13 mouse cellular contexts compared by ENCODE assay signal in the genomic region with DNA sequence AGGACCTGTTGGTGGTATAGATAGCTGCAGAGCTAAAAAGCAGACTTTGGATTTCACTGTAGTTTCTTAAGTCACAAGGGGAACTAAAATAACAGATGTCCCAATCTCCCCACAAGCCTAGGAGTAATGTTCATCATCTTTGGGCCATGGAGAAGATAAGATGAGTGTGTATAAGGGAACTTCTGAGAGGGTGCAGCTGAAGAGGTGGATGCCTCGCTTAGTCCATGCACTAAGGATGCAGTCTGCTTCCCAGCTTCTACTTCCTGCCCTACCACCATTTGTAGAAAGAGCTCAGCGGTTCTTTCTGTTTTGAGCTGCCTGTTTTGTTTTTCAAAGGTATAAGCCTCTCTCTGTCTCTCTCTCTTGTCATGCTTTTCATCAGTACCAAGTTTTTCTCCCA.
DNase-seq lines count a peak whose midpoint lies in the region; ATAC-seq and TF ChIP-seq lines count a peak whose summit lies in the region.
"Had no signal": no experiment of that assay in that cellular context is flagged by ENCODE, and none has a peak within 500 bp of the region (broad histone marks: within the 10 kb centered on the region; RNA-seq: fewer than 3 reads in every experiment).

No protein-coding gene starts in this region.

- no peak for TF ChIP-seq EP300 in stomach, postnatal 0 days (optimal IDR thresholded peaks at IDR 0.05)
- no peak for TF ChIP-seq EP300 in liver, postnatal 0 days (IDR thresholded peaks at IDR 0.05; ENCODE audit: low read depth)

- no peaks in the 10 kb centered on the region for H3K27me3 ChIP-seq in stomach, embryonic 14.5 days (ENCODE audit: control insufficient read depth, insufficient read depth, low read length)
- no peaks in the 10 kb centered on the region for H3K27me3 ChIP-seq in stomach, postnatal 0 days (ENCODE audit: control insufficient read depth, insufficient read depth, low read length)
- no peaks in the 10 kb centered on the region for H3K27me3 ChIP-seq in liver, postnatal 0 days (ENCODE audit: insufficient read depth, low read length)

- H3K4me2 ChIP-seq in stomach, embryonic 14.5 days (replicated peaks; ENCODE audit: low read depth, low read length), result no peak overlapping the region
- H3K4me2 ChIP-seq in stomach, postnatal 0 days (replicated peaks; ENCODE audit: low read depth), result no peak overlapping the region
- no peak overlapping the region; the same call in 1 of the 2 replicates for H3K4me2 ChIP-seq in liver, postnatal 0 days (ENCODE audit: low read depth, low read length)
- H3K4me2 ChIP-seq: hindbrain, embryonic 12.5 days had no signal

- no peak overlapping the region for H3K4me3 ChIP-seq in stomach, embryonic 14.5 days (ENCODE audit: low read depth, low read length)
- H3K4me3 ChIP-seq in stomach, postnatal 0 days (ENCODE audit: low read depth, low read length), result no peak overlapping the region
- H3K4me3 ChIP-seq in liver, postnatal 0 days (ENCODE audit: low read depth, low read length), result no peak overlapping the region
- H3K4me3 ChIP-seq: erythroblast, embryonic 14.5 days; hindbrain, embryonic 12.5 days had no signal

- no peaks in the 10 kb centered on the region for H3K36me3 ChIP-seq in stomach, embryonic 14.5 days (ENCODE audit: control insufficient read depth, insufficient read depth, low read length)
- H3K36me3 ChIP-seq in stomach, postnatal 0 days (ENCODE audit: control insufficient read depth, insufficient read depth, low read length), result no peaks in the 10 kb centered on the region
- no peaks in the 10 kb centered on the region for H3K36me3 ChIP-seq in liver, postnatal 0 days (replicated peaks; ENCODE audit: insufficient read depth, low read length)
- H3K36me3 ChIP-seq: hindbrain, embryonic 12.5 days had no signal

- H3K9me3 ChIP-seq in stomach, embryonic 14.5 days (ENCODE audit: control insufficient read depth, low read depth, low read length), result no peaks in the 10 kb centered on the region
- no peaks in the 10 kb centered on the region for H3K9me3 ChIP-seq in stomach, postnatal 0 days (ENCODE audit: control insufficient read depth, low read length)
- no peaks in the 10 kb centered on the region for H3K9me3 ChIP-seq in liver, postnatal 0 days (ENCODE audit: low read length)
- H3K9me3 ChIP-seq: G1E; hindbrain, embryonic 12.5 days had no signal

- H3K27ac ChIP-seq in stomach, embryonic 14.5 days (ENCODE audit: low read length), result 0 out of 2 replicates have a peak overlapping the region, but pooled peaks have one; percentile 10
- no peak overlapping the region for H3K27ac ChIP-seq in stomach, postnatal 0 days (replicated peaks)
- H3K27ac ChIP-seq in liver, postnatal 0 days (ENCODE audit: low read depth), result peak overlapping the region; percentile 22; the same call in 1 of the 2 replicates
- H3K27ac ChIP-seq: hindbrain, embryonic 12.5 days; liver, embryonic 14.5 days had no signal

- TF ChIP-seq CTCF in stomach, postnatal 0 days (IDR thresholded peaks at IDR 0.05; ENCODE audit: low read depth), result no peak
- TF ChIP-seq CTCF in liver, postnatal 0 days (IDR thresholded peaks at IDR 0.05; ENCODE audit: low read depth), result no peak

- ATAC-seq in stomach, embryonic 14.5 days (ENCODE audit: insufficient number of reproducible peaks, insufficient read depth, low FRiP score, low read depth), result no peak
- no peak for ATAC-seq in stomach, postnatal 0 days (ENCODE audit: low FRiP score, low TSS enrichment)
- ATAC-seq in activated CD4-positive, CD25-positive, alpha-beta regulatory T cell, adult 4 months, result peak; percentile 30
- peak; percentile 33; the same call in 1 of the 2 replicates for ATAC-seq in liver, postnatal 0 days

- no peak overlapping the region for H3K9ac ChIP-seq in stomach, embryonic 14.5 days (replicated peaks; ENCODE audit: low read depth, low read length)
- H3K9ac ChIP-seq in stomach, postnatal 0 days (ENCODE audit: low read length), result no peak overlapping the region
- no peak overlapping the region for H3K9ac ChIP-seq in liver, postnatal 0 days (replicated peaks)
- H3K9ac ChIP-seq: hindbrain, embryonic 12.5 days; liver, embryonic 14.5 days had no signal

- DNase-seq in stomach, postnatal 0 days (ENCODE audit: low spot score), result no peak
- no peak for DNase-seq in liver, postnatal 0 days
- DNase-seq in embryo, embryonic 9.5 days (ENCODE audit: extremely low spot score), result no peak
- no peak for DNase-seq in retina, postnatal 1 day
- DNase-seq in right cerebral cortex, postnatal 36 days (ENCODE audit: low spot score in 2 of 2), result no peak
- DNase-seq: cerebellum, postnatal 36 days; lung, postnatal 36 days had no signal

- 21% methylated on average over 2 of the region's 2 CpGs for WGBS in stomach, embryonic 14.5 days
- 42% methylated on average over 2 of the region's 2 CpGs for WGBS in stomach, postnatal 0 days
- 19% methylated on average over 2 of the region's 2 CpGs for WGBS in liver, postnatal 0 days (ENCODE audit: insufficient replicate concordance)

- H3K4me1 ChIP-seq in stomach, embryonic 14.5 days (ENCODE audit: control insufficient read depth, insufficient read depth, low read length), result no peaks in the 10 kb centered on the region
- no peaks in the 10 kb centered on the region for H3K4me1 ChIP-seq in stomach, postnatal 0 days (replicated peaks; ENCODE audit: control insufficient read depth, insufficient read depth)
- H3K4me1 ChIP-seq in liver, postnatal 0 days (ENCODE audit: insufficient read depth), result no peaks in the 10 kb centered on the region
- H3K4me1 ChIP-seq: hindbrain, embryonic 12.5 days had no signal

Comparison
In these comparisons a context has a peak if more than half of its experiments do, and no peak if none do; other contexts are left out.
1. ATAC-seq: peak in activated CD4-positive, CD25-positive, alpha-beta regulatory T cell, adult 4 months (single experiment) and liver, postnatal 0 days (single experiment); none in stomach, embryonic 14.5 days (single experiment) and stomach, postnatal 0 days (single experiment).